Mouse (Mus musculus) gastrocnemius, adult 8-10 months (tissue): ENCODE measurements around the gene Gm10490. TPM values are rescaled to one million over a fixed set of nuclear protein-coding genes. Genes with fewer than 3 reads are reported as not detected.
"Not testable (repeated sequence)": the region's sequence is repeated elsewhere in the genome, so short reads cannot be mapped to it uniquely, and the experiment has no call there.

Source experiments
- DNase-seq, 2 experiments: peaks; one replicate each; pipeline ENCODE4 v3.0.0; 2022; ENCODE audit warnings: low spot score in 2 of 2
- total RNA-seq, 4 experiments: library from RNA; stranded (reverse); gene quantifications; 2 replicates each; pipeline ENCODE4 v1.2.4; 2022

Gene Gm10490
- 1 to 10 TPM in 1 of 4 experiments, under 1 TPM in 1, not detected in 2; 0.87 to 1.5 TPM for total RNA-seq

GRCm38 (mm10) chrX:7909242-7909641 is at the start of gene Gm10490:
Gene Gm10490 (plus strand): TSS chrX:7909542.
- not testable (repeated sequence) for DNase-seq

GRCm38 (mm10) chrX:7863181-7863580 is 46.2 kb upstream of the Gm10490 start:
- DNase-seq: no peak

- no peak for DNase-seq
These were observed 44.8 kb upstream of the Gm10490 start for GRCm38 (mm10) chrX:7864551-7864950.

- no peak for DNase-seq
These were observed 44.0 kb upstream of the Gm10490 start for GRCm38 (mm10) chrX:7865343-7865742.

GRCm38 (mm10) chrX:7865786-7866185 is 43.6 kb upstream of the Gm10490 start:
- DNase-seq: no peak

- no peak for DNase-seq
These were observed 42.2 kb upstream of the Gm10490 start for GRCm38 (mm10) chrX:7867141-7867540.

GRCm38 (mm10) chrX:7868506-7868905 is 40.8 kb upstream of the Gm10490 start:
- DNase-seq: no peak

GRCm38 (mm10) chrX:7869826-7870225 is 39.5 kb upstream of the Gm10490 start:
- DNase-seq: no peak

GRCm38 (mm10) chrX:7878007-7878419 is 31.3 kb upstream of the Gm10490 start, which contains the start of gene Pim2:
Gene Pim2 (plus strand): TSS chrX:7878262.
- peak; percentile 33 to 75 for DNase-seq

- no peak for DNase-seq
These were observed 30.8 kb upstream of the Gm10490 start for GRCm38 (mm10) chrX:7878495-7878894.

GRCm38 (mm10) chrX:7879819-7880218 is 29.5 kb upstream of the Gm10490 start:
- DNase-seq: peak; percentile 10 to 47

- peak; percentile 84 to 85 for DNase-seq
These were observed 25.3 kb upstream of the Gm10490 start, which contains the start of gene Slc35a2 for GRCm38 (mm10) chrX:7883841-7884567. Gene Slc35a2 (plus strand): TSS chrX:7884028.

GRCm38 (mm10) chrX:7898211-7898610 is 11.1 kb upstream of the Gm10490 start:
- DNase-seq: no peak

GRCm38 (mm10) chrX:7898880-7899874 is 10.2 kb upstream of the Gm10490 start, which contains the start of the genes Pqbp1 and Timm17b:
Gene Pqbp1 (minus strand): TSS chrX:7899269.
Gene Timm17b (plus strand): TSS chrX:7899357.
- peak; percentile 74 to 83 for DNase-seq

GRCm38 (mm10) chrX:7904441-7904840 is 4.9 kb upstream of the Gm10490 start:
- DNase-seq: no peak

GRCm38 (mm10) chrX:7907735-7908134 is 1.6 kb upstream of the Gm10490 start, which contains the start of gene Gm10491:
Gene Gm10491 (minus strand): TSS chrX:7907835.
- no peak for DNase-seq

- no peak for DNase-seq
These were observed 1.1 kb downstream of the Gm10490 start for GRCm38 (mm10) chrX:7910473-7910872.

GRCm38 (mm10) chrX:7915669-7916068 is 6.3 kb downstream of the Gm10490 start:
- DNase-seq: not testable (repeated sequence)

GRCm38 (mm10) chrX:7917960-7918359 is 8.6 kb downstream of the Gm10490 start:
- DNase-seq: not testable (repeated sequence)

GRCm38 (mm10) chrX:7919601-7920383 is 10.4 kb downstream of the Gm10490 start, which contains the start of gene Pcsk1n:
Gene Pcsk1n (plus strand): TSS chrX:7919822.
- no peak for DNase-seq

- no peak for DNase-seq
These were observed 12.7 kb downstream of the Gm10490 start for GRCm38 (mm10) chrX:7922032-7922431.
